Mouse (Mus musculus) embryo, embryonic 11 days (tissue): Measurements from ENCODE around the gene Usb1.
A peak's percentile ranks its signal among the peaks of the same experiment; 100 is the strongest.

Source experiments
- DNase-seq: peaks from one replicate; pipeline ENCODE4 v3.0.0-alpha.2; 2015

Gene Usb1

DNA sequence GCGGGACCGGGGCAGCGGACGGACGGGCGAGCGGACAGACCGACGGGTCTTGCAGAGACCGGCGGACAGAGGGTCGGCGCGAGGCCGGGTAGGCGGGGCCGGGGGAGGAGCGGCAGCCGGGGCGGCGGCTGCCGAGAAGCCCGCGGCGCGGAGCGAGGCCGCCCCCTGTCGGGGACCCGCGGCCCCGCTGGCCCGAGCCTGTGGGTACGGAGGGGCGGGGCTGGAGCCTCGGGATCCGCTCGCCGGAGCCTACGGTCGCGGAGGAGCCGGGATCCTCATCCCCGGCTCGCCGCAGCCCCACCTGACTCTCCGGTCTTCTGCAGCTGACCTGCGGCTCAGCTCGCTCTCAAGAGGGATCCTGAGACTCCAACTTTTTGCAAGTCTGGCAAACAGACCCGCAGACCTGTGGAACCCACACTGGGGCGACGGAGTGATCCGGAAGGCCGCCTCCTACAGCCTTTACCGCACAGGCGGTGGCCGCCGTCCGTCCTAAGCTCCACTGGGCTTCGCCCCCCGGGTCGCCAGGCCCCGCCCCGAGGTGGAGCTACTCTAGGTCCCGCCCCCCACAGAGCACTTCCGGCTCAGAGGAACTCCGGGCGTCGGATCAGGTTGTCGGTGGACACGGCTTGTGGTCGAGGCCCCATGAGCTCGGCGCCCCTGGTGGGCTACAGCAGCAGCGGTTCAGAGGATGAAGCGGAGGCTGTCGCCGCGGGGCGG lies at the start of gene Usb1, which contains the start of gene Zfp319:
Usb1 (plus strand) TSS at position 565 of the 717 bp plus-strand sequence.
Zfp319 (minus strand) TSS at position 231 of the 717 bp plus-strand sequence.
- peak; percentile 97 for DNase-seq

GRCm38 (mm10) chr8:95289066-95289650 lies 42.9 kb upstream of the Usb1 start:
- no peak for DNase-seq

GRCm38 (mm10) chr8:95293172-95293571 lies 38.9 kb upstream of the Usb1 start:
- DNase-seq, result no peak

GRCm38 (mm10) chr8:95293891-95294290 lies 38.2 kb upstream of the Usb1 start:
- no peak for DNase-seq

GRCm38 (mm10) chr8:95302410-95302809 lies 29.7 kb upstream of the Usb1 start:
- DNase-seq, result peak; percentile 55

- no peak for DNase-seq
Observed at GRCm38 (mm10) chr8:95305526-95305925, 26.6 kb upstream of the Usb1 start.

GRCm38 (mm10) chr8:95306431-95306830 lies 25.7 kb upstream of the Usb1 start, which contains the start of gene Cngb1:
Gene Cngb1, minus strand, starts transcription at chr8:95306585.
- no peak for DNase-seq

DNA sequence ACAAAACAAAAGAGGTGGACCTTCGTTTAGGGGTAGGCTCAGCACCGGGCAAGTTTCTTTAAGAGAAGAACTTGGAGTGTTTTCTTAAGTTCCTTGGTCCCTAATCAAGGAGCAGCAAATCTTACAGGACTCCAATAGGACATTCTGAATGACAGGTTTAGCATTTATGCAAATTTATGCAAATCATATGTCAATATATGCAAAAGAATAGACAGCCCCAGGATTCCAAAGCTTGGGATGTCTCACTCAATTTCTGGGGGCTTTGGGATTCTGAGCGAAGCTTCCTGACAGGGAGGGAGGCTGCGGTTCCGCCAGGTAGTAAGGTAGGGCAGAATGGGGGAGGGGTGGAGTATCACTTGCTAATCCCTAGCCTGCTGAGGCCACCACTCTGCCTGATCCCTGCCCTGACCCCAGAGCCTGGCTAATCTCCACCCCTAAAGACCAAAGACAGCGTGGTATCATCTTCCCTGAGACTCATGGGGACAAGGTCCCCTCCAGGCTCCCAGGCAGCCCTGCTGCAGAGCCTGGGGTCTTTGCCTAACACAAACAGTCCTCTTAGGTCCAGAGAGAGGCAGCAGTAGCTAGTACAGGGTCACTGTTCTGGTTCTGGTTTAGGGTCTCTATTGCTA lies 21.6 kb upstream of the Usb1 start, which contains the start of gene Tepp:
Tepp (plus strand) TSS at position 225 of the 629 bp plus-strand sequence.
- DNase-seq, result no peak

DNA sequence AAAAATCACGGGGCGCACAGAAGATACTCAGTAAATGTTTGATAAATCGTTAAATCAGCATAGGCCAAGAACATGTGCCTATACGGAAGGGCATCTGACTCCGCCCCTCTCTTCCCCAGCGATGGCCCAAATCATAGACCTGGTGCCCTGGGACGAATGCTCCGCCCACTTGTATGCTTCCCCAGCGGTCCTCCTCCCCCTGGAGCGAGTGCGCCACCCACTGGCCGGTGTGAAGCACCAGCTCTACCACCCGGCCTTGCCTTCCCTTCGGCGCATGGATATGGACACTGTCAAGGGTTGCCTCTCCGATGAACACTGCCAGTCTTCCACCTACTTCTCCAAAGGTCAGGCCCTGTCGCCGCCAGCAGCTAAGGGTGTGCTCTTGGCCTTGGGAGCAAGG lies 19.2 kb upstream of the Usb1 start:
- no peak for DNase-seq

DNA sequence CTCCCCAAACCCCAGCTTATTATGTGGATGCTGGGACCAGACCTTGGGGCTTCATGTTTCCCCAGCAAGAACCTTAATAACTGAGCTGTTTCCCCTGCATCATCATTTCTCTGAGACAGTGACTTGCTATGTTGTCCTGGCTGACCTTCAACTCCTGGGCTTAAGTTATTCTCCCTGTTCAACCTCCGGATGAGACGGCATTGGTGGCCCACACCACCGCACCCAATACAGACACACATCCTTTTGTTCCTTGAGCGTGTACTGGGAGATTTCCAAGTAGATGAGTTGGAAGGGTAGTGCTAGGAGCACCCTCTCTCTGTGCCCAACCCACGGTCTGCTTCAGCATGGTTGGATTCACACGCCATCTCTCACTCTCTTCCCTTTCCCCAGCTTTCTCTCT lies 18.2 kb upstream of the Usb1 start:
- DNase-seq, result no peak

DNA sequence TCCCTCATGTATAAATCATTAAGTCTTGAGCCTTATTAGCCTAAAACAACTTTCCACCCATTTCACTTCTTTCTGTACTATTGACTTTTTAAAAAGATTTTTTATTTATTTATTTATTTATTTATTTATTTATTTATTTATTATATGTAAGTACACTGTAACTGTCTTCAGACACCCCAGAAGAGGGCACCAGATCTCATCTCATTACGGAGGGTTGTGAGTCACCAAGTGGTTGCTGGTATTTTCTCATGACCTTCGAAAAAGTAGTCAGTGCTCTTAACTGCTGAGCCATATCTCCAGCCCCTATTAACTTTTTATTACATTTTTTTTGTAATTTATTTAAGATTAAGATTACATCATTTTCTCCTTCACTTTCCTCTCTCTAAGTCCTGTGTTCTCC lies 17.4 kb upstream of the Usb1 start:
- no peak for DNase-seq

- no peak for DNase-seq
Observed at GRCm38 (mm10) chr8:95315350-95315749, 16.7 kb upstream of the Usb1 start.

DNA sequence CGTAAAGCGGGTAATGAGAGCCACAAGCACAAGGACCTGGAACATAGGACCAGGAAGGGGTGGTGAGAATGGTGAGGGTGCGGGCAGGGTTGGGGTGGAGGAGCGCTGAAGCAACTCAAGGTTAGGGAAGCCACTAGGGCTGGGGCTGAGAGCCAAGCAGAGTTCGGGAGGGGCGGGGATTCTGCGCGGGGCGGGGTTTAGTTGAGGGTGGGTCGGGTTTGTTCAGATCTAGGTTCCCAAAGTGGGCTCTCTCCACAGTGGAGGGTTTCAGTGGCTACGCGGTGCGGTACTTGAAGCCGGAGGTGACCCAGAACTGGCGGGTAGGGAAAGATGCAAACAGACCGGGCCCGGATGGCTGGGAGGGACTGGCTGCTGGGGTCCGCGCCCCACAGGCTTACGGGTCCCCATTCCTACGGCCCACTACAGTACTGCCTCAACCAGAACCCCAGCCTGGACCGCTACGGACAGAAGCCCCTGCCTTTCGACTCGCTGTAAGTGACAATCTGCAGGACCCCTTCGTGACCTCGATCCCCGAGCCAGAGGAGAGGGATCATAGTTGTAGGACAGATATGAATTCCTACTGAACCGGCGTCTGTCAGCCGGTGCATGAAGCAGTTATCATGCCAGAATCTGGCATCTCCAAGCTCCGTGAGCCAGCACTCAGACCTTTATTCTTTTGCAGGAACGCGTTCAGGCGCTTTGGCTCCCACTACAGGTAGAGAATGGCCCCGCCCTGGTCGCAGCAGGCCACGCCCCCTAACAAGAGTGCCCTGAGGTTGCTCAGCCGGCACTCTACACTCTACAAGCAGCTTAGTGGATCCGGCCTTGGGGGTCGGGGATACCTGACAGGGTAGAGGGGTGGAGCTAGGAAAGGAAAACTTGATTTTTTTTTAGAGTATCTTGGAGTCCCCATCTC lies 11.6 kb upstream of the Usb1 start:
- peak; percentile 66 for DNase-seq

- DNase-seq, result no peak
Observed at GRCm38 (mm10) chr8:95323201-95323600, 8.9 kb upstream of the Usb1 start.

- no peak for DNase-seq
Observed at GRCm38 (mm10) chr8:95324646-95325045, 7.4 kb upstream of the Usb1 start.

- no peak for DNase-seq
Observed at GRCm38 (mm10) chr8:95326822-95327221, 5.3 kb upstream of the Usb1 start.

GRCm38 (mm10) chr8:95327866-95328465 lies 4.1 kb upstream of the Usb1 start:
- DNase-seq, result no peak

DNA sequence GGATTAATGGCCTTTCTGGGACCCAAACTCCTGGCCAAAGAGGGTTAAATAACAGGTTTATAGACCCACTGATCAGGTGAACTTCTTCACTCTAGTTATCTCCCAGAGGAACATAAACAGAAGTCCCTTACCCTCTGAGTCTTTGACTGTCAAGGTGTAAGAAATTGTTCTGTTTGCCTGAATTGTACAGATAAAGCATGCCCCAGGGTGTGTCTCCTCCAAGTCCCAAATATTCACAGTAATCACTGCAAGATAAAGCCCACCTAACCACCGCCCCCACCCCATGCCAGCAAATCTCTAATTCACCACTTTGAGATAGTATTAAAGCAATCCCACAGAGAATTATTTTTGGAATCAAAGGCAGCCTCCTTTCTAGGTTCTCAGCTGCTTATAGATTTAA lies 1.7 kb upstream of the Usb1 start:
- DNase-seq, result no peak

GRCm38 (mm10) chr8:95331156-95331719 lies 846 bp upstream of the Usb1 start:
- DNase-seq, result peak; percentile 84

DNA sequence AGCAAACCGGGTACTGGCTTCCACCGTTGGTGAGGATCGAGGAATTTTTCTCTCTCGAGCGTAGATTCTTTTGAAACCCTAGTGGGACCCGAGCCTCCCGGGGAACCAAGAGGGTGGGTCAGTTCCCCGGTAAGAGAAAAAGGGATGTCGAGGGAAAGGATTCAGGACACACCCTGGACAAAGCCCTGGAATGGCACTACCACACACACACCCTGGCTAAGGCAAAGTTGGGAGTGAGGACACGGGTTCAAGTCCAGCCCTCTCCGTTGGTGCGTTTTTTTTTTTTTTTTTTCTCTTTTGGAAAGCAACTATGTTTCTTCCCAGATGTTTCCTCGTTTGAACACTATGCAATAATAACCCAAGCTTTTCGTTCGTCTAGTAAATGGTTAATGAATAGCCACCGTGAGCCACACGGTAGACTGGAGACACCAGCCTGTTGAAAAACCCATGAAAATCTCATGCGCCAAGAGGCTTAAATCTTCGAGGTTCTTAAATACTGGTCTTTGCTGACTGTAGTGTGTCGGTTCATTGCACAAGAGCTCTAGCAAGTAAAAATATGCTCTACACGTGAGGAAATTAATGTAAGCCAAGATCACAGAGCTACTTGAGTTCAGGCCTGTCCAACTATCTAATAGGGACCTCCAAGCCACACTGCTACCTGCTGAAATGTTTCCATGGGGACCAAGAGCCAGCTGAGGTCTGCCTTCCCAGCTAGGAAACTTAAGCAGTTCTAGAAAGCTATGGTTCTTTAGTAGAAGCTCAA lies 534 bp downstream of the Usb1 start:
- DNase-seq, result no peak

DNA sequence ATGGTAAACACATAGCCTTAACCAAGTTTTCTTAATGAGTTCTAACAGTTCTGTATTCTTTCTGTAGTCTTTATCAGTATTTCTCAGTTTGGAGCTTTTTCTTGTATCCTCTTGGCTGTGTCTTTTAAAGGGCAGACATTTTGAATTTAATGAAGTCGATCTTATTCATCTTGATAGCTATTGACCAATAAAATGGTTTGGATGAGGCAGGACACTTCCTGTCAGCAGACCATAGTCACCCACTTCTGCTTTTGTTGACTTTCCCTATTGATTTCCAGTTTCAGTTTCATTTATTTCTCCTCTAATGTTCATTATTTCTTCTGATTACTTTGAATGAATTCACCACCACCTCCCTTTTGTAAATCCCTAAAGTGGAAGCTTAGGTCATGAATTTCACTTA lies 3.6 kb downstream of the Usb1 start:
- no peak for DNase-seq
